ENCODE assay signal across 21 mouse cellular contexts in the genomic region with DNA sequence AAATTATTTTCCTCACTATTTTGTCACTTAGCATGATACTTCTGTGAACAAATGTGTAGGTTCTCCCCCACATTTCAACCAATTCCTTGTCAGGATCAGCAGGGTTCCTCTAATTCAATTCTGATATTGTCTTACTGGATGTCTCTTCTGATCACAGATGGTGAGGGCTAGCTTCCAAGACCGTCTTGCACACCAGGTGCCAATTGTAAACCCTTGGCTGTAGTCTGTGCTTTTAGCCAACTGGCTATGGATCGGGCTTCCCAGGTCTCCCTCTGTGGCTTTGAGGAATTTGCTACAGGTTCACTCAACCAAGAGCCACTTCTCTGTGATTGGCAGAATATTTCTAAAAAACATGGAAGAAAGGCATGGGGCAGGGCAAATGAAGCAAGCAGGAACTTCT.
A peak's percentile ranks its signal among the peaks of the same experiment; 100 is the strongest.
DNase-seq lines count a peak whose midpoint lies in the region; ATAC-seq and TF ChIP-seq lines count a peak whose summit lies in the region.
"Had no signal": no experiment of that assay in that cellular context is flagged by ENCODE, and none has a peak within 500 bp of the region (broad histone marks: within the 10 kb centered on the region; RNA-seq: fewer than 3 reads in every experiment).

No protein-coding gene starts in this region.

- H3K27ac ChIP-seq in forebrain, embryonic 15.5 days (replicated peaks), result peak overlapping the region; percentile 57; the same call in 1 of the 2 replicates
- H3K27ac ChIP-seq in forebrain, embryonic 11.5 days (ENCODE audit: low read depth, low read length), result no peak overlapping the region
- H3K27ac ChIP-seq in midbrain, postnatal 0 days (ENCODE audit: low read depth, low read length), result no peak overlapping the region
- H3K27ac ChIP-seq in midbrain, embryonic 14.5 days (replicated peaks; ENCODE audit: low read depth, low read length), result no peak overlapping the region
- H3K27ac ChIP-seq: gastrocnemius, adult 2 months; layer of hippocampus, adult 2 months; left cerebral cortex, adult 2 months; stomach, postnatal 0 days had no signal

- WGBS in forebrain, embryonic 15.5 days, result 55% methylated on average over 2 of the region's 2 CpGs
- 70% methylated on average over 2 of the region's 2 CpGs for WGBS in forebrain, embryonic 11.5 days
- 77% methylated on average over 2 of the region's 2 CpGs for WGBS in midbrain, postnatal 0 days
- 72% methylated on average over 2 of the region's 2 CpGs for WGBS in midbrain, embryonic 14.5 days

- intact Hi-C loops in heart, postnatal 25 days (cut with DNase I), result no loop called here

- no peak for TF ChIP-seq CTCF in midbrain, postnatal 0 days (IDR thresholded peaks at IDR 0.05)

- H3K27me3 ChIP-seq in forebrain, embryonic 15.5 days, result no peaks in the 10 kb centered on the region
- no peaks in the 10 kb centered on the region for H3K27me3 ChIP-seq in forebrain, embryonic 11.5 days (ENCODE audit: control insufficient read depth, insufficient read depth, low read length)
- H3K27me3 ChIP-seq in midbrain, postnatal 0 days (ENCODE audit: insufficient read depth, low read length), result no peaks in the 10 kb centered on the region
- H3K27me3 ChIP-seq in midbrain, embryonic 14.5 days (ENCODE audit: control insufficient read depth, insufficient read depth, low read length), result no peaks in the 10 kb centered on the region
- H3K27me3 ChIP-seq: megakaryocyte, embryonic 14.5 days had no signal

- H3K9ac ChIP-seq in forebrain, embryonic 15.5 days (replicated peaks), result no peak overlapping the region
- H3K9ac ChIP-seq in forebrain, embryonic 11.5 days (ENCODE audit: low read length), result no peak overlapping the region
- no peak overlapping the region for H3K9ac ChIP-seq in midbrain, postnatal 0 days (replicated peaks; ENCODE audit: low read length, poor library complexity, severe bottlenecking)
- H3K9ac ChIP-seq in midbrain, embryonic 14.5 days (replicated peaks; ENCODE audit: low read length), result no peak overlapping the region

- H3K4me2 ChIP-seq in forebrain, embryonic 15.5 days (replicated peaks), result no peak overlapping the region
- H3K4me2 ChIP-seq in forebrain, embryonic 11.5 days (ENCODE audit: low read depth, low read length, severe bottlenecking), result no peak overlapping the region
- no peak overlapping the region for H3K4me2 ChIP-seq in midbrain, postnatal 0 days (ENCODE audit: low read depth, low read length, poor library complexity, severe bottlenecking)
- no peak overlapping the region for H3K4me2 ChIP-seq in midbrain, embryonic 14.5 days (ENCODE audit: low read length)
- H3K4me2 ChIP-seq: heart, embryonic 11.5 days; liver, embryonic 11.5 days had no signal

- ATAC-seq in forebrain, embryonic 15.5 days (replicated peaks), result peak; percentile 88
- no peak for ATAC-seq in forebrain, embryonic 11.5 days (replicated peaks; ENCODE audit: low FRiP score)
- peak; percentile 47; the same call in 1 of the 2 replicates for ATAC-seq in midbrain, postnatal 0 days (ENCODE audit: low FRiP score)
- ATAC-seq in midbrain, embryonic 14.5 days (ENCODE audit: low FRiP score, low TSS enrichment), result no peak

- no peaks in the 10 kb centered on the region for H3K36me3 ChIP-seq in forebrain, embryonic 15.5 days
- H3K36me3 ChIP-seq in forebrain, embryonic 11.5 days (ENCODE audit: control insufficient read depth, insufficient read depth, low read length), result no peaks in the 10 kb centered on the region
- no peaks in the 10 kb centered on the region for H3K36me3 ChIP-seq in midbrain, postnatal 0 days (ENCODE audit: insufficient read depth, low read length)
- no peaks in the 10 kb centered on the region for H3K36me3 ChIP-seq in midbrain, embryonic 14.5 days (ENCODE audit: control insufficient read depth, insufficient read depth, low read length)
- H3K36me3 ChIP-seq: G1E had no signal

- no peak for DNase-seq in forebrain, embryonic 11.5 days (ENCODE audit: low spot score)
- peak; percentile 77 for DNase-seq in midbrain, postnatal 0 days (ENCODE audit: low spot score)
- no peak for DNase-seq in midbrain, embryonic 14.5 days
- peak; percentile 43 for DNase-seq in cerebellum, adult 9-11 months
- DNase-seq in heart, postnatal 25 days (ENCODE audit: low spot score), result no peak
- DNase-seq in gastrocnemius, postnatal 10 days, result no peak
- no peak for DNase-seq in embryo, embryonic 10.5 days (ENCODE audit: low spot score)
- DNase-seq: gastrocnemius, adult 2 months; heart, postnatal 10 days; kidney, adult 18-20 months; kidney, postnatal 10 days; lung, adult 2 months; retina, postnatal 1 day had no signal

- H3K9me3 ChIP-seq in forebrain, embryonic 15.5 days, result no peaks in the 10 kb centered on the region
- no peaks in the 10 kb centered on the region for H3K9me3 ChIP-seq in forebrain, embryonic 11.5 days (ENCODE audit: control insufficient read depth, low read length)
- no peaks in the 10 kb centered on the region for H3K9me3 ChIP-seq in midbrain, postnatal 0 days (ENCODE audit: low read length)
- no peaks in the 10 kb centered on the region for H3K9me3 ChIP-seq in midbrain, embryonic 14.5 days (ENCODE audit: control insufficient read depth, low read length)
- H3K9me3 ChIP-seq: G1E; megakaryocyte, embryonic 14.5 days had no signal

- H3K4me1 ChIP-seq in forebrain, embryonic 15.5 days, result peaks cover 7% of the 10 kb centered on the region
- H3K4me1 ChIP-seq in forebrain, embryonic 11.5 days (replicated peaks; ENCODE audit: control insufficient read depth, insufficient read depth, low read length), result no peaks in the 10 kb centered on the region
- H3K4me1 ChIP-seq in midbrain, postnatal 0 days (ENCODE audit: insufficient read depth, low read length), result no peaks in the 10 kb centered on the region
- H3K4me1 ChIP-seq in midbrain, embryonic 14.5 days (ENCODE audit: control insufficient read depth, insufficient read depth, low read length), result no peaks in the 10 kb centered on the region
- H3K4me1 ChIP-seq: megakaryocyte, embryonic 14.5 days had no signal

- H3K4me3 ChIP-seq in forebrain, embryonic 15.5 days, result no peak overlapping the region
- no peak overlapping the region for H3K4me3 ChIP-seq in forebrain, embryonic 11.5 days (ENCODE audit: low read depth, low read length)
- no peak overlapping the region for H3K4me3 ChIP-seq in midbrain, postnatal 0 days (ENCODE audit: low read depth, low read length)
- no peak overlapping the region for H3K4me3 ChIP-seq in midbrain, embryonic 14.5 days (replicated peaks; ENCODE audit: low read depth, low read length)
- H3K4me3 ChIP-seq: gastrocnemius, adult 2 months; layer of hippocampus, adult 2 months; left cerebral cortex, adult 2 months; megakaryocyte, embryonic 14.5 days had no signal

Comparison
In these comparisons a context has a peak if more than half of its experiments do, and no peak if none do; other contexts are left out.
1. ATAC-seq: peak in forebrain, embryonic 15.5 days (single experiment) and midbrain, postnatal 0 days (single experiment); none in forebrain, embryonic 11.5 days (single experiment) and midbrain, embryonic 14.5 days (single experiment).
2. DNase-seq: peak in midbrain, postnatal 0 days (single experiment) and cerebellum, adult 9-11 months (single experiment); none in forebrain, embryonic 11.5 days (single experiment), midbrain, embryonic 14.5 days (single experiment), heart, postnatal 25 days (single experiment), gastrocnemius, postnatal 10 days (single experiment) and embryo, embryonic 10.5 days (single experiment).